Mouse (Mus musculus) cerebellum, postnatal 14 days (tissue): ENCODE measurements around the gene Setd6.

ENCODE experiments used
- DNase-seq, 2 experiments: peaks; one replicate each; pipeline ENCODE4 v3.0.0; 2021; ENCODE audit warnings: mixed read lengths in 2 of 2

The Setd6 gene

DNA sequence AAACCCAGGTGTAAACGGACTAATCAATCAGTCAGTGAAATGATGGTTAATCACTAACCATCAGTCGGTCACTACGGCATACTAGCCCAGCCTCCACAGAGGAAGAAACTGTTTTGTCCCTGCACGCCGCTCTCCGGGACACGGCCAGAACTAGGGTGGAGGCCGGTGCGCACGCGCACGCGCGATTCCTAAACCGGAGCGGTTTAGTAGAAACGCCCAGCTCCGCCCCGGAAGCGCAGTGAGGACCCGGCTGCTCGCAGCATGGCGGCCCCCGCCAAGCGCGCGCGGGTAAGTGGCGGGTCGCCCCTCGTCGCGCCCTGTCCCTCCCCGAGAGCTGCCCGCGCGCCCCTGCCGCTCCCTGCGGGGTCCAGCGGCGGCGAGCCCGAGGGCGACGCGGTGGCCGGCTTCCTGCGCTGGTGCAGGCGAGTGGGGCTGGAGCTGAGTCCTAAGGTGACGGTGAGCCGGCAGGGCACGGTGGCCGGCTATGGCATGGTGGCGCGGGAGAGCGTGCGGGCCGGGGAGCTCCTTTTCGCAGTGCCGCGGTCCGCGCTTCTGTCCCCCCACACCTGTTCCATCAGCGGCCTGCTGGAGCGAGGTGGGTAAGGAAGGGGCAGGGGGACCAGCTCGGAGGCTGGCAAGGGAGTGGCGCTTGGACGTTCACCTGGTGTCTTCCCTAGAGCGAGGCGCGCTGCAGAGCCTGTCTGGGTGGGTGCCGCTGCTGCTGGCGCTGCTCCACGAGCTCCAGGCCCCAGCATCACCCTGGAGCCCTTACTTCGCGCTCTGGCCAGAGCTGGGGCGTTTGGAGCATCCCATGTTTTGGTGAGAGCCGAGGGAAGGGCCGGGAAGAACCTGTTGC, at the start of gene Setd6:
Gene Setd6 (plus strand): TSS at position 206 of the 856 bp plus-strand sequence.
- peak; percentile 84 to 88 for DNase-seq

DNA sequence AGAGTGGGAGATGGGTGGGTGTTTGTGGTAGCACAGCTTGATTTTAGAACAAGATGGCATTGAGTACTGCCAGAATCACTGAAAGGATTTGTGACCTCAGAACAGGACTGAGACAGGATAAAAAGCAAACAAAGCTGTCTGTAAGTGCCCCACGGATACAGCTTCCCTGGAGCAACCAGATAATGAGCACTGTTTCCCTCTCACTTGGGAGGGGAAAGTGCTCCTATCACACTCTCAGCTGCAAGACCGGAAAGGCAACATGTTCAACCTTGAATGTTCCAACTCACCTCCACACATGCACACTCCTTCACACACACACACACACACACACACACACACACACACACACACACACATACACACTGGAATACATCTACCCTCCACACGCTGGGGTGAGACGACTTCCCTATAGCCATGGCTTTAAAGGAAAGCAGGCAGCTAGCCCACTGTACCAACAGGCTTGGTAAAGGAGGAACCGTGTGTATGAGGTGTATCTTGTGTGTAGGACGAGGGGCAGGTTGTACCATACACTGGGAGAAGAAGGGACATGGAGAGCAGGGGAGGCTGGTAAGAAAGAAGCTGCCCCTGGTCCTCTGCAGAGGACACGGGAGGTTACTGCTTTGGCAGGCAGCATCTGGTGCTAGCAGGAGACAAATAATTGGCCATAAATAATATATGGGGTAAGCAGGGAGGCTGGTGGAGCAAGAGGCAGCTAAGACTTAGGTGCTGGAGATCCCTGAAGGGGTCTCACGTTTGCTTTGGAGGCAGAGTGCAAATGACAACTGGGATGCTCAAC, 47.3 kb upstream of the Setd6 start:
- no peak for DNase-seq

DNA sequence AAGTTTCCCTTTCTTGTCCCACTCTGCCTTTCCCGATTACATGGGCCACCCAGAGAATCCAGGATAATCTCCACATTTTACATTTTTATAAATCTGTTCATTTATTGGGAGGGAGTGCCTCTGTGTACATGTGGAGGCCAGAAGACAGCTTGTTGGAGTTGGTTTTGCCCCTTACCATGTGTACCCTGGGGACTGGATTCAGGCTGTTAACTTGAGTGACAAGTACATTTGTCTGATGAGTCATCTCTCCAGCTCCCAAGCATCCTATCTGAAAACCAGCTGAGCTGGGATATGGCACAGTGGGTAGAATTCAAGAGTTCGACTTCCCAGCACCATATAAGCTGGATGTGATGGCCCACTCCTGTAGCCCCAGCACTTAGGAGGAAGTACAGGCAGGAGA, 45.7 kb upstream of the Setd6 start:
- no peak for DNase-seq

DNA sequence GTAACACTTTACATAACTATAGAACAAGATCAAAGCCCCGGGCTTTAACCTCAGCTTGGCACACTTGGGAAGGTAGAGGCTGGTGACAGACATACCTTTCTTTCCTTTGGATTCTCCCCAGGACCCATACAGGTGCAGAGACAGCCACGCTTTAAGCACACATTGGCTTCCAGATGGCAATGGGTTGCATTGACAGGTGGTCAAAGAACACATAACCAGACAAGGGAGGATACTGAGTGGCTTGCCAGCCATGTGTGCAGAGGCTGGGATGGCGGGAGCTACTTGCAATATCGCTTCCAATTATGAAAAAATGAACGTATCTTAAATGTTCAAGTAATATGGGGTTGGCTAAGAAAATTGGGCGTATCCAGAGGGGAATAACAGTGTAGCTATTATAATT, 43.8 kb upstream of the Setd6 start:
- no peak for DNase-seq

DNA sequence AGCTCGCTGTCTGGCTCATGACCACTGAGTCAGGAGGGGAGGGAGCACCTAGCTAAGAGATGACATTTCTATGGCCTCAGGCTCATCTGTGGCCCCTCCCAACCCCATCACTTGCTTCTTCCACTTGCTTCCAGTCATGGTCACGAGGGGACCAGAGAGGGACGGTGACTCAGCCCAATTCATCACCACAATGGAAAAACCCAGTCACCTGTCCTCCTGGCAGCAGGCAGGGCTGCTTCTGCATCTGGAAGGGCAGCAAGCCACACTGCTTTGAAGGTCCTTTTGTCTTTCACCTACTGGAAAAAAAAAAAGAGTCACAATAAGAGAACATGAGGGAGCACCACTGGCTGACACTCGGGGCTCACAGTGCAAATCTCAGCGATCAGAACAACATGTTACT, 42.9 kb upstream of the Setd6 start:
- no peak for DNase-seq

DNA sequence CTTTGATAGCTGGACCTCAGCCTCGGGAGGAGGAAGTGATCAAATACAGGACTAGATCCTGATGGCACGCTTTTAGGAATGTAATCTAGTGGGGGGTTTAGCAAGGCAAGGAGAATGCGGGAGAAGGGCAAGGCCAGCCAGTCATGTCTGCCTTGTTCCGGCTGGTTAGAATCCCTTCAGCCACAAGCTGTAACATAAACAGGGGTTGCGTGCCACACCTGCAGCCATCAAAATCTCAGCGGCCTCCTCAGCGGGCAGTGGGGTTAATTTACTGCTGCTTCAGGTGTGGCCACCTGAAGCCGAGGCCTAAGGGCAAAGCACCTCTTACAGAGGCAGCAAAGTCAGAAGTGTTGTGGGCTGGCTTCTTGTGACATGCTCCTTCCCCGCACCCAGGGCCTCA, 39.0 kb upstream of the Setd6 start, which contains the start of gene Ndrg4:
Gene Ndrg4 (plus strand): TSS at position 350 of the 400 bp plus-strand sequence.
- no peak for DNase-seq

DNA sequence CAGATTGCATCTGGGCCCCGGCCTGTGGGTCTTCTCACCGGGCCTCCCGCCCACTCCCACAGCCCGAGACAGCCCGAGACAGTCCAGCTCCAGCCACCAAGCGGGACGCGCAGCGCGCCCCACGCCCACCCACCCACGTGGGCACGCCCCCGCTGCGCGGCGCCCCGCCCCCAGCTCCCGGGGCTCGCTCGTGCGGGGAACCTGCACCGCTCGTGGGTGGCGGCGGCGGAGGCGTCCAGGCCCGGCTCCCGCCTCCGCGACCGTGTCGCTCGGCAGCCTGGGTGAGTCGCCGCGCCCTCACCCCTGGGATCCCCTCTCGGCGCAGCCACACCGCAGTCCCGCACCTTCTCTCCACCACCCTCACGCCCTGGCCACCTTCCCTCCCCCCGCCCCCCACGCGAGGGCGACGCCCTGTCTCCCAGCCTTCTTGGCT, 38.1 kb upstream of the Setd6 start:
- peak in 1 of 2 experiments; percentile 24 for DNase-seq

DNA sequence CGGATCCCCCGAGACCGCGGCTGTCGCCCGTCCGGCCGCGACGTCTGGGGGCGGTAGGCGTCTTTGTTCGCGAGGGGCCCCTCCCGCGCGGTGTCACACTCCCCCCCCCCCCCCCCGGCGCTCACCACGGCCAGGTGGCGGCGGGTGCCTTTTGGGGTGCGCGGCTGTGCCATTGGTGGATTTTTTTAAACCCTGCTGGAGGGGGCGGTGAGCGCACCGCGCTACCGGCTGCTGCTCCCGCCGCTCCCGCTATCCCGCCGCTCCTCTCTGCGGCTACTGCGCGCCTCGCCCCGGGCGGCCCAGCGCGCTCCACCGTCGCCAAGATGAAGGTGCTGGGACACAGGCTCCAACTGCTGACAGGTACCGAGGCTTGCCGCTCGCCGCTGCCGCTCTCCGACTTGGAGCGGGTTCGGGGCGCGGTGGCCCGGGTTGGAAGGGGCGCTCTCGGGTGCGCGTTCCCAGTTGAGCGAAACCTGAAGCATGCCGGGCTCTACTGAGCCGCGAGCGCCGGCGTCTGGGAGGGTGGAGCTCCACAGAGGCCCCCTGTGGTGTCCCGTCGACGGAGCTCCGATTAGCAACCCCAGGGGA, 37.6 kb upstream of the Setd6 start:
- DNase-seq = peak; percentile 35 to 49

DNA sequence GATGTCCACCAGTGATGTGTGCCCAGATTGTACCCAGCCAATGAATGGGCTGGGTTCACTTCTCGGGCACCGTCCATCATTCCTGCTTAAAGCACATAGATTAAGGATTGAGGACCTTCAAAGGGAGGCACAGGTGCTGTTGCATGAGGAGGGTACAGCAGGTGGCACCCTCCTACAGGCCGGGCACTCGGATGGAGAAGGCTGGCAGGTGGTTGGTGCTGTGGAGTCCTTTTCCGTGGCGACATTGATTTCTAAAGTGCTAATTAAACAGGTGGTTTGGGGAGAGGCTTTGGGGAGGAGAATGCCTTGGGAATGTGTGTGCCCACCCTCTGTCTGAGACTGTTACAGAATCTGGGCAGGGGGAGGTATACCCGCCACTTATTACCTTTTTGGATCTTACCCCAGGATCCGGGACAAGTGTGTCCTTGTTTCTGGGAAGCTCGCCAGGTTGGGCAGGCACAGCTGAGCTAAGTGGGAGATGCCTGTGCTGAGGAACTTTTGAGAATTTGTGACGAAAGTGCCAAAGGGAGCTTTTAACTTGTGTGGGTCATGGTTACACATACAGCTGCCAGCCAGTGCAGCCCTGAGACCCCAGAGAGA, 27.5 kb upstream of the Setd6 start:
- DNase-seq = no peak

DNA sequence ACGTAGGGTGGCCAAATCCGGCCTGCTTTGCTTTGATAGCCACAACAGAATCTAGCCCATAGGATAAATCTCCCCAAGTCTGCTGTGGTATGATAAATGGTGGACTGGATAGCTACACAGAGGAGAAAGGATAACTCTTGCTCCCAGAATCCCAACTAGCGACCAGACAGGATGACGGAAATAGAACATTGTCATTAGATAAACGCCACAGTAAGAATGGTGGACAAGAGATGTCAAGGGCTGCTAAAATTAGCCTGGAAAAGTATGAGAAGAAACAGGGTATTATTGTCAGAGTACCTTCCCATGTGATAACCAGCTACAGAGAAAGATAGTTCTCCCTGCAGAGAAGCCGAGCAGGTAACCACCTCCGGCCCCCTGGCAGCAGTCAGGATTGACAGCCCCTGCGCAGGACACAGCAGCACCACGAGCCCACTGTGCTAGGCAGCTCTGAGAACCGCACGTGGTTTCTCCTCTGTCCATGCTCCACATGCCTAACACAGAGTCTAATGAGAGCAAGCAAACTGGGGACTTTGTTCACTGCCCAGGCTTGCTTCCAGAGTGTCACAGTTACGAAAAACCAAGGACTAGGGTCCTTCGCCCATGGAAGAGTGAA, 24.6 kb upstream of the Setd6 start:
- DNase-seq = no peak

DNA sequence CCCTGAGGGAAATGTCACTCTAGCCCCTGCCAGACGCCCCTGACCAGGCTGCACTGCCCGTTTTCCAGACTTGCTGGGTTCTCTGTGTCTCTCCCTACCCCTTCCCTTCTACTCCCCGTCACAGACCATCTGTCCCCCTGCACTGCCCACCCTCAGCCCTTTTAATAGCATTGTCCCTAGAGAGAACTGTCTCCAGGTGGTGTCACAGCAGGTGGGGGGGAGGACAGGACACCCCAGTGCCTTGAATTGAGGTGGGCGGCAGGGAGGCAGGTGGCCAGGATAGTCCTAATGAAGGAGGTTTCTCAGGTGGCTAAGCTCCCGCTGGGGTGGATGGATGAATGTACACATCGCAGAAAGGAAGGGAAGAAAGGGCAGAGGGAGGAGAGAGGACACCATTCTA, 21.1 kb upstream of the Setd6 start:
- DNase-seq = no peak

DNA sequence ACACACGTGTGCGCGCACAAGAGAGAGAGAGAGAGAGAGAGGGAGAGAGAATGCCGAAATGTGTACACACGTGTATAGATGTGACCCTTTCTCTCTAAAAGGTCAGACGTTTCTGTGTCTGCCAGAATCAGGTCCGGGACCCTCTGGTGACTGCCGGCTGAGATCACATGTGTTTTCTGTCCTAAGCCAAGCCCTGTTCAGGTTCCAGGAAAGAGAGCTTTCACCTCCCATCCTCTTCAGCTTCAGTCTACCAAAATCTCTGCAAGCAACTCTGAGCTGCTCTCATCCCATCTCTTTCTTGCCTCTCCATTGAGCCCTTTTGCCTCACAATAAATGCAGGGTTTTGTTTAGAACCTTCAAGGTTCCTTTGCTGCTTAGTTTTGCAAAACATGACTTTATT, 19.0 kb upstream of the Setd6 start:
- no peak for DNase-seq

DNA sequence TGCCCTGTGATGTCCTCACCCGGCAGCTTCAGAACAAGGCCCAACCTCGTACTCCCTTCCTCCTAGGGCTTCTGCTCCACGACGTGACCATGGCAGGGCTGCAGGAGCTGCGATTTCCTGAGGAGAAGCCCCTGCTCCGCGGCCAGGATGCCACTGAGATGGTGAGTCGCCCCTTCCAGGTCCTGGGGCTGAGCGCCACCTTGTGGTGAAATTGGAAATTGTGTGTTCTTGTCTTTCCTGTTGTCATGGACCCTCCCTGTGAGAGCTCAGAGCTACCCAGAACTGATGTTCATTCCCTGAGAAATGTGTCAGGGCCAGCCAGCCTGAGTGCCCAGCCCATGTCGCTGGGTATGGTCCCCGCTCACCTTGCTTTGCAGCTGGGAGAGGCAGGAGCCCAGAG, 18.6 kb upstream of the Setd6 start:
- peak; percentile 95 to 98 for DNase-seq

DNA sequence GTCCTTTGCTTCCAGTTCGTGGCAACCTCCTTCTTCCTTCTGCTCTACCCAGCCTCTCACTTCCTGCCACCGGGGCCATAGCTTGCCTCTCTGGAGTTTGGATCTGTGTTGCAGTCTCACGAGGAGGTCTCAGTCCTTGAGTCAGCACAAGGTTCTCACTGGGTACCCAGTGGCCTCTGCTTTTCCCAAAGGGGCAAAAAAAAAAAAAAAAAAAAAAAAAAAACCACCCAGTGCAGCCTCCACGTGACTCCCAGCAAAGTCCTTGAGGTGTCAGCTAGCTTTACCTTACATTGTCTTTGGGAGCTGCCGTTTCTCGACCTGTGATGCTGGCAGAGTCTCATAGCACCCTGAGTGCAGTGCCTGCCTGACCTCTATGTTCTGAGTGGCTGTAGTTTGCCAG, 17.5 kb upstream of the Setd6 start:
- DNase-seq = no peak

DNA sequence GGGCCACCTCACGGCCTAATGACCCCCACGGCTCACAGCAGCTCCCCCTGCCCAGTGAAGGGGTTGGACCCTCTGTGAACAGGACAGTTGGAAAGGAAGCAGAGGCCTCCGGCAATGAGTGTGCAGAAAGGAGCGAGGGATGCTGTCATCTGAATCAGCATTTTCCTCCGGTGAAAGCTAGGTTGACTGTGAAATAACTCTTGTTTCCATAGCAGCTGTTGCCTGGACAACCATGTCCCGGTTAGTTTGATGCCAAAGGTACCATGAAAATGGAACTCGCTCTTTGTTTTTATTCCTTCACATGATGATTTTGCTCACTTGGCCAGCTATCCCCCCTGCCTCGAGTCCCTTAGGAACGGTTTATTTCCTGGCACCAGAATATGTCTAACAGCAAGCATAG, 15.4 kb upstream of the Setd6 start:
- DNase-seq = peak; percentile 56 to 67

DNA sequence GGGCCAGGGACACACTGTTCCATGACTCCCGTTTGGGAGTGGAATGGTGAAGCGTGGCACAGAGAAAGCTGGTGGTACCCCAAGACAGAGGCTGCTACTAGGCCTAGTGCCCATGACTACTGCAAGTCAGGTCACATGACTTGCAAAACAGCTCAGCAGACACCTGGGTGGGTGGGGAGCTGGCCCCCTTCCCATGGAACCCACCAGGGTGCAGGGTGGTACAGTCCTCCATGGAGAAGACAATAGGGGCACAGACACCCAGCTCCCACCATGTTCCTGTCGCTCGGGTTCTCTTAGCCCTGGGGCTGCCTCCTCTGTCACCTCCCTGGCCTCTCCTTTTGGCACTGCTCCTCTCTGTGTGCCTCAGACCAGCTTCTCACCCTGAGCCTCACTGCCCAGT, 13.9 kb upstream of the Setd6 start:
- DNase-seq = peak; percentile 58 to 62

DNA sequence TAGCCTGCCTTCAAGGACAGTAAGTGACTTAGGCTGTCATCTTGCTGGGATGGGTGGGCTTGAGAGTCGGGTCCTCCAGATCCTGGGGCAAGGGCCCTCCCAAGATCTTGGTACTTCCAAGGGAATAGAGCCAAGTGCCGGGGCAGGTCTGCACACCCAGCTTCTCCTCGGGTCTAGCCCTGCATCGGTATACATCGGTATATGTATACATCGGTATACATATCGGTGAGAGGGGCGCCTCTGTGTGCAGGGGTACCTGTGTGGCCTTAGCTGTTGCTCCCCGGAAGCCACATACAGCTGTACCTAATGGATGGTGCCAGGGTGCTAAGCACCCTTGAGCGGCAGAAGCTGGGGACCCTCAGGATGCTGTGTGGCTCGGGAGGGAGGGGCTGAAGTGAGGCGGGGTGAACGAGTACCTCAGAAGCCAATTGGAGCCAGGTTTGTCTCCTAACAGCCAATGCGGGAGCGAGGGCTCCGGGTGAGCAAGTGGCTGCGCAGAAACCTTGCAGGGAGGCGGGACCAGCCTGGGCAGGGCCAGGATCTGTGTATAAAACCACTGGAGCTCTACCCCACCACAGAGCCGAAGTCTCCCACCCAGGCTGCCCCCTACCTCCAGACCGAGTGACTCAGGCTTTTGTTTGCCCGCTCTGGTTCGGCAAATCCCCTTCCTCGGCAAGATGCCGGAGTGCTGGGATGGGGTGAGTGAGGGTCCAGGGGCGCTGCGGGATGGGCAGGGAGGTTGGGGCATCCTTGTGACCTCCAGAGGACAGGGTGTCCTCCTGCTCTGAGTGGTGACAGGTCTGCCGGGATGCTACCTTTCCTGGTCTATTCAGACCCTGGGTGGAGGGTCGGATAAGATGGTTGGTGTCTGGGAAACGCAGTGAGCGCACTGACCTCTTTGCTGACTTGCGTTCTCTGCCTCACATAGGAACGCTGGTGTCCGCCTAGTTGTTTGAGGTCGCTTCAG, 12.9 kb upstream of the Setd6 start:
- DNase-seq = peak; percentile 92 to 94

DNA sequence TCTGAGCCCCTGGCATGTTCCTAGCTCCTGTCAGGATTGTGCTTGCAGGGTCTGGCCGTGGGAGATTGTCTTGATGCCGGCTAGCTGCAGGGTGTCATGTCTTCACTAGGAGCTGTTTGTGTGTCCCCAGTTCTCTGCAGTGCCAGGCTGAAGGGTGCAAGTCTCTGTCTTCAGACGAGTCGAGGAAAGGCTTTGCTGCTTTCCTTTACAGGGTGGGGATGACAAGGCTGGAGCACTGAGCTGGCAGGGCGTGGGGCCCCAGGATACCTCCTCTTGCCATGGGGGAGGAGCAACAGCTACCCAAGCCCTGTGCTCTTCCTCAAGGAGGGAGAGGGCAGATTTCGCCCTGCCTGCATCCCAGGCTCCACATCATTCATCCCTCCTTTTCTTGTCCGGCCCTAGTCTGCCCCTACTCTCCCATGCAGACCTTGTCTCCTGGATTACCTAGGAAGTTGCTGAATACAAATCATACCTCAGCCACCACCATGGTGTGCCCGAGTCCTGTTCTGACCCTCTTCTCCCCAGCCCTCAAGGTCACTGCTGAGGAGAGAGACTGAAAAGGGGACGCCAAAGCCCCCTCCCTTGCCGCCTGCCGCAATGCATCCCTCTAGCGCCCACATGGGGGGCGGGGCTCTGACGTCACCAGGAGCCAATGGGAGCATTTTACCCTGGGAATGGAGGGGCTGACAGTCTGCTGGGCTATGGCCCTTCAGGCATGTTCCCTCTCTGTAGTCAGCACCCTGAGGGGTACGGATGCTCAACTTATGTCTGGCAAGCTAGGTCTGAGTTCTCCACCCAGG, 12.0 kb upstream of the Setd6 start:
- DNase-seq = peak; percentile 95 to 97

DNA sequence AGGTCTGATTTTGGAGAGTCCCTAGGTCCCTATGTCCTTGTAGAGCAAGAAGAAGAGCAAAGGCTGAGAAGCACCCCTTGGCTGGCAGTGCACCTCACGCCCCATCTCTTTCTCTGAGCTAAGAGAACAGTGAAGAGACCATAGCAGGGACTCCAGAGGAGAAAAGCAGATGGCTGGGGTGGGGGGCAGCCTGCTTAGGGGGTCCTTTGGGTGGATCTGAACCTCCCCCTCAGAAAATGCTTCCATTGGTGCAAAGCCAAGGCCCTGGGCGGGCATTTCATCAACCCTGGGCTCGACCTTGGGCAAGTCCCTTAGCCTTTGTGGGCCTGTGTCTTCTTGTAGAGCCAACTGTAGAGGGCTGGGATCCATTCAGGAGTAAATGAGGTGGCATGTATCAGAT, 11.1 kb upstream of the Setd6 start:
- peak in 1 of 2 experiments; percentile 27 for DNase-seq

DNA sequence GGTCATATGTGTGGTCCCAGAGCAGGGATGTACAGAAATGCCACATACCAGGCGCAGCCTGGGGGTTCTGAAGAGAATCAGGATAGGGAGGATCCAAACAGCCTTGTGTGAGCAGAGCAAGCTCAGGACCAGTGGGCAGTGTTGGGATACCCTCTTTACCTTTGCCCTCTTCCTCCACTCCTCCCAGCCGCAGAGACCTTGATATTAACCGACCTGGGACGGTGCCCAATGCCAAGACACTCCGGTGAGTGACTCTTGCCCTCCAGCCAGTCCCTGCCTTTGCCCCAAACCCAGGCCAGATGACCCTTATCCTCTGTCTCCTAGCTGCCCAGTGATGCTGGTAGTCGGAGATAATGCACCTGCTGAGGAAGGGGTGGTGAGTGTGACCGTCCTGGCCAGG, 6.1 kb upstream of the Setd6 start:
- no peak for DNase-seq

DNA sequence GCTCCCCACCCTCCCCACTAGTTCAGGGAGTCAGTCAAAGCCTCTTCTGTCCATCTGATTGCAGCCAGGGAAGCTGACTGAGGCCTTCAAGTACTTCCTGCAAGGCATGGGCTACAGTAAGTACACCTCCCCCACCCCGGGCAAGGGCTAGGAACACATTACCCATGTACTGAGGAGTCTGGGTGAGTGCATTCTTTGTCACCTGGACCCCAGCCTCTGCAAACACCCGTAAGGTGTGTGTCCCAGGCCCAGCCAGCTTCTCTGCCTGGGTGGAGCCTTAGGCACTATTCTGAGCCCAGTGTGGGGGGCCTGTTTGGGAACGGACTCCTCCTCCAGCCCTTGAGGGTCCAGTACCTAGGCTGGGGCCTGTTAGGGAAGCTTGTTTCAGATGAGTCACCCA, 4.7 kb upstream of the Setd6 start:
- no peak for DNase-seq
